9 mouse cellular contexts compared by ENCODE assay signal in the genomic region with DNA sequence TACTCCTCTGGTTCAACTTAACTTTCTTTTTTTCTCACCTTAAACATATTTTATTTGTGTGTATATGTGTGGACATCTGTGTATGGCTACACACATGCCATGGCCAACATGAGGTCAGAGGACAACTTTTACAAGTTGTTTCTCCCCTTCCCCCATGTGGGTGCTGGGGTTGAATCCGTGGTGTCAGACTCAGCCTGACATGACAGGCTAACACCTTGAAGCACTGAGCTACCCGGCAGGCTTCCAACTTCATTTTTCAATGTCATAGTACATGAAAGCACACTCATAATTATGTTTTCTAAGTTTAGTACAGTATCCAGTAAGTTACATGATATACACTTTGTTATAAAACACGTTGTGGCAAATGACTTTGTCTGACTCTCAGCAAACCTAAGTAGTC. TPM values are rescaled to one million over a fixed set of nuclear protein-coding genes. Genes with fewer than 3 reads are reported as not detected.
DNase-seq lines count a peak whose midpoint lies in the region; ATAC-seq and TF ChIP-seq lines count a peak whose summit lies in the region.
"Had no signal": no experiment of that assay in that cellular context is flagged by ENCODE, and none has a peak within 500 bp of the region (broad histone marks: within the 10 kb centered on the region; RNA-seq: fewer than 3 reads in every experiment).

No protein-coding gene starts in this region.

- H3K27me3 ChIP-seq in kidney, embryonic 15.5 days = no peaks in the 10 kb centered on the region
- H3K27me3 ChIP-seq in embryonic facial prominence, embryonic 15.5 days = no peaks in the 10 kb centered on the region
- no peaks in the 10 kb centered on the region for H3K27me3 ChIP-seq in liver, embryonic 14.5 days (ENCODE audit: control insufficient read depth, insufficient read depth, low read length)

- H3K9ac ChIP-seq in kidney, embryonic 15.5 days = no peak overlapping the region
- H3K9ac ChIP-seq in embryonic facial prominence, embryonic 15.5 days = no peak overlapping the region
- H3K9ac ChIP-seq in liver, embryonic 14.5 days (replicated peaks) = no peak overlapping the region; the same call in 1 of the 2 replicates

- H3K36me3 ChIP-seq in kidney, embryonic 15.5 days = no peaks in the 10 kb centered on the region
- no peaks in the 10 kb centered on the region for H3K36me3 ChIP-seq in embryonic facial prominence, embryonic 15.5 days
- H3K36me3 ChIP-seq in liver, embryonic 14.5 days (replicated peaks; ENCODE audit: control insufficient read depth, insufficient read depth, low read depth) = peaks cover 1% of the 10 kb centered on the region; the same call in 1 of the 2 replicates

- H3K27ac ChIP-seq in kidney, embryonic 15.5 days = peak overlapping the region; percentile 87
- peak overlapping the region; percentile 86 for H3K27ac ChIP-seq in embryonic facial prominence, embryonic 15.5 days (replicated peaks)
- H3K27ac ChIP-seq in liver, embryonic 14.5 days = peak overlapping the region; percentile 74

- H3K4me3 ChIP-seq in kidney, embryonic 15.5 days (replicated peaks) = no peak overlapping the region
- no peak overlapping the region for H3K4me3 ChIP-seq in embryonic facial prominence, embryonic 15.5 days (replicated peaks)
- H3K4me3 ChIP-seq in liver, embryonic 14.5 days (ENCODE audit: insufficient read depth in 1 of 2, low read depth in 2 of 2, low read length in 2 of 2) = no peak overlapping the region

- 65% methylated on average over 3 of the region's 3 CpGs for WGBS in kidney, embryonic 15.5 days
- 67% methylated on average over 3 of the region's 3 CpGs for WGBS in embryonic facial prominence, embryonic 15.5 days
- WGBS in liver, embryonic 14.5 days (ENCODE audit: insufficient replicate concordance) = 56% methylated on average over 3 of the region's 3 CpGs

- no peak for ATAC-seq in kidney, embryonic 15.5 days (replicated peaks; ENCODE audit: low FRiP score)
- ATAC-seq in embryonic facial prominence, embryonic 15.5 days (ENCODE audit: insufficient number of reproducible peaks, low FRiP score, low TSS enrichment, low read depth) = no peak
- no peak for ATAC-seq in liver, embryonic 14.5 days (ENCODE audit: insufficient read depth)

- H3K9me3 ChIP-seq in kidney, embryonic 15.5 days (replicated peaks) = no peaks in the 10 kb centered on the region
- H3K9me3 ChIP-seq in embryonic facial prominence, embryonic 15.5 days (replicated peaks) = no peaks in the 10 kb centered on the region
- no peaks in the 10 kb centered on the region for H3K9me3 ChIP-seq in liver, embryonic 14.5 days (ENCODE audit: control insufficient read depth, low read length)

- H3K4me2 ChIP-seq in kidney, embryonic 15.5 days = no peak overlapping the region
- no peak overlapping the region for H3K4me2 ChIP-seq in embryonic facial prominence, embryonic 15.5 days (replicated peaks)
- H3K4me2 ChIP-seq in liver, embryonic 14.5 days (ENCODE audit: low read depth) = peak overlapping the region; percentile 74

- TF ChIP-seq EP300 in liver, embryonic 14.5 days (IDR thresholded peaks at IDR 0.05; ENCODE audit: low read depth) = no peak

- H3K4me1 ChIP-seq in kidney, embryonic 15.5 days = peaks cover 51% of the 10 kb centered on the region
- peaks cover 77% of the 10 kb centered on the region for H3K4me1 ChIP-seq in embryonic facial prominence, embryonic 15.5 days
- H3K4me1 ChIP-seq in liver, embryonic 14.5 days (replicated peaks; ENCODE audit: control insufficient read depth in 2 of 2, insufficient read depth in 2 of 2, low read length in 1 of 2) = peaks cover 41 to 54% of the 10 kb centered on the region in 2 experiments

- TF ChIP-seq CTCF in liver, embryonic 14.5 days (IDR thresholded peaks at IDR 0.05; ENCODE audit: low read depth) = no peak

- DNase-seq in cerebellum, adult 9-10 months = peak; percentile 40
- no peak for DNase-seq in cerebellum, adult 9-11 months
- no peak for DNase-seq in kidney, postnatal 10 days
- no peak for DNase-seq in liver, embryonic 14.5 days (ENCODE audit: low read depth in 3 of 3, low spot score in 3 of 3)
- DNase-seq in ovary, postnatal 10 days (ENCODE audit: low spot score) = no peak
- no peak for DNase-seq in spleen, postnatal 10 days (ENCODE audit: low spot score in 2 of 2)
- DNase-seq: midbrain, embryonic 14.5 days had no signal

RNA-seq across cellular contexts. Expression of gene Sp2, which starts 12.4 kb away (rescaled TPM):
- polyA plus RNA-seq in kidney, embryonic 15.5 days (2015; fragmentation: Nextera tagmentation; extraction: Ambion mirVana) = 19.9 and 22.7 TPM in 2 replicates
- 16.8 and 17.9 TPM in 2 replicates for polyA plus RNA-seq in embryonic facial prominence, embryonic 15.5 days (2015; fragmentation: Nextera tagmentation; extraction: Ambion mirVana)
- polyA plus RNA-seq in liver, embryonic 14.5 days (2012; rRNA removed) = 7.7 and 8.0 TPM in 2 replicates
- 13.7 and 17.1 TPM in 2 replicates for polyA plus RNA-seq in liver, embryonic 14.5 days (2014; fragmentation: Nextera tagmentation; extraction: Ambion mirVana)

RNA-seq across cellular contexts. Expression of gene Pnpo, which starts 26.6 kb away (rescaled TPM):
- 34.3 and 42.6 TPM in 2 replicates for polyA plus RNA-seq in kidney, embryonic 15.5 days (2015; fragmentation: Nextera tagmentation; extraction: Ambion mirVana)
- polyA plus RNA-seq in embryonic facial prominence, embryonic 15.5 days (2015; fragmentation: Nextera tagmentation; extraction: Ambion mirVana) = 28.2 and 30.5 TPM in 2 replicates
- 315 and 355 TPM in 2 replicates for polyA plus RNA-seq in liver, embryonic 14.5 days (2012; rRNA removed)
- 564 and 592 TPM in 2 replicates for polyA plus RNA-seq in liver, embryonic 14.5 days (2014; fragmentation: Nextera tagmentation; extraction: Ambion mirVana)

RNA-seq across cellular contexts. Expression of gene Prr15l, which starts 42.4 kb away (rescaled TPM):
- 37.6 and 38.7 TPM in 2 replicates for polyA plus RNA-seq in kidney, embryonic 15.5 days (2015; fragmentation: Nextera tagmentation; extraction: Ambion mirVana)
- 5.6 and 6.1 TPM in 2 replicates for polyA plus RNA-seq in embryonic facial prominence, embryonic 15.5 days (2015; fragmentation: Nextera tagmentation; extraction: Ambion mirVana)
- 2.8 and 3.3 TPM in 2 replicates for polyA plus RNA-seq in liver, embryonic 14.5 days (2012; rRNA removed)
- polyA plus RNA-seq in liver, embryonic 14.5 days (2014; fragmentation: Nextera tagmentation; extraction: Ambion mirVana) = 4.9 and 8.5 TPM in 2 replicates

RNA-seq across cellular contexts. Expression of gene Sp6, which starts 42.9 kb away (rescaled TPM):
- polyA plus RNA-seq in kidney, embryonic 15.5 days (2015; fragmentation: Nextera tagmentation; extraction: Ambion mirVana) = 1.4 and 1.5 TPM in 2 replicates
- 18.5 and 26.7 TPM in 2 replicates for polyA plus RNA-seq in embryonic facial prominence, embryonic 15.5 days (2015; fragmentation: Nextera tagmentation; extraction: Ambion mirVana)
- polyA plus RNA-seq in liver, embryonic 14.5 days (2012; rRNA removed) = 0.02 and 0.06 TPM in 2 replicates
- not detected in 2 replicates for polyA plus RNA-seq in liver, embryonic 14.5 days (2014; fragmentation: Nextera tagmentation; extraction: Ambion mirVana)
- polyA plus RNA-seq: midbrain, embryonic 14.5 days had no signal

RNA-seq across cellular contexts. Expression of gene Cdk5rap3, which starts 54.0 kb away (rescaled TPM):
- 78.9 and 79.5 TPM in 2 replicates for polyA plus RNA-seq in kidney, embryonic 15.5 days (2015; fragmentation: Nextera tagmentation; extraction: Ambion mirVana)
- 77.7 and 82.3 TPM in 2 replicates for polyA plus RNA-seq in embryonic facial prominence, embryonic 15.5 days (2015; fragmentation: Nextera tagmentation; extraction: Ambion mirVana)
- polyA plus RNA-seq in liver, embryonic 14.5 days (2012; rRNA removed) = 14.2 and 20.1 TPM in 2 replicates
- polyA plus RNA-seq in liver, embryonic 14.5 days (2014; fragmentation: Nextera tagmentation; extraction: Ambion mirVana) = 34.1 and 36.4 TPM in 2 replicates
